ENCODE assay signal across 8 mouse cellular contexts in genomic region chr1:65179634-65180249, GRCm38 (mm10). TPM values are rescaled to one million over a fixed set of nuclear protein-coding genes. Genes with fewer than 3 reads are reported as not detected.
A peak's percentile ranks its signal among the peaks of the same experiment; 100 is the strongest.
DNase-seq lines count a peak whose midpoint lies in the region; TF ChIP-seq lines count a peak whose summit lies in the region.

No protein-coding gene starts in this region.

- H3K27ac ChIP-seq in hindbrain, embryonic 10.5 days, result peak overlapping the region; percentile 97

- H3K27me3 ChIP-seq in erythroblast, embryonic 14.5 days (ENCODE audit: control insufficient read depth), result no peaks in the 10 kb centered on the region
- H3K27me3 ChIP-seq in hindbrain, embryonic 10.5 days (ENCODE audit: insufficient read depth, poor library complexity, severe bottlenecking), result no peaks in the 10 kb centered on the region

- TF ChIP-seq CTCF in brain, embryonic 14.5 days (IDR thresholded peaks at IDR 0.05; ENCODE audit: borderline replicate concordance, extremely low read depth, insufficient read depth, insufficient read length), result peak; percentile 60; the same call in 1 of the 2 replicates

- H3K4me1 ChIP-seq in erythroblast, embryonic 14.5 days (ENCODE audit: control insufficient read depth), result peaks cover 36% of the 10 kb centered on the region
- peaks cover 27% of the 10 kb centered on the region for H3K4me1 ChIP-seq in hindbrain, embryonic 10.5 days (replicated peaks)

- H3K4me3 ChIP-seq in erythroblast, embryonic 14.5 days (replicated peaks), result peak overlapping the region; percentile 65
- H3K4me3 ChIP-seq in hindbrain, embryonic 10.5 days, result peak overlapping the region; percentile 81

- TF ChIP-seq POLR2A in brain, embryonic 14.5 days (IDR thresholded peaks at IDR 0.05; ENCODE audit: borderline replicate concordance, extremely low read depth, insufficient read depth, insufficient read length, poor library complexity, severe bottlenecking), result no peak

- WGBS in hindbrain, embryonic 10.5 days, result 5% methylated on average over 11 of the region's 11 CpGs

- no peaks in the 10 kb centered on the region for H3K36me3 ChIP-seq in erythroblast, embryonic 14.5 days (ENCODE audit: control insufficient read depth)
- H3K36me3 ChIP-seq in hindbrain, embryonic 10.5 days, result peaks cover 4% of the 10 kb centered on the region

- no peaks in the 10 kb centered on the region for H3K9me3 ChIP-seq in erythroblast, embryonic 14.5 days (ENCODE audit: control insufficient read depth, low read length)
- no peaks in the 10 kb centered on the region for H3K9me3 ChIP-seq in hindbrain, embryonic 10.5 days

- DNase-seq in adrenal gland, adult 2 months, result peak; percentile 63
- no peak for DNase-seq in adrenal gland, adult 8-10 months
- peak; percentile 88 for DNase-seq in brain, embryonic 14.5 days (ENCODE audit: low read depth)
- peak; percentile 28 for DNase-seq in hindbrain, embryonic 10.5 days (ENCODE audit: low spot score)
- peak; percentile 59 to 68 for DNase-seq in layer of hippocampus, postnatal 10 days (ENCODE audit: low spot score in 2 of 2)
- DNase-seq in lung, postnatal 36 days, result peak; percentile 93
- DNase-seq in right cerebral cortex, postnatal 14 days, result peak; percentile 45

RNA-seq across cellular contexts. Expression of gene Idh1, which starts 6.6 kb away (rescaled TPM):
- 100 to 1,000 TPM; 567 to 693 TPM for total RNA-seq in adrenal gland, adult 2 months (2021)
- 50.2 and 59.9 TPM in 2 replicates for polyA plus RNA-seq in adrenal gland, adult 2 months (2012; rRNA removed)
- total RNA-seq in adrenal gland, adult 8-10 months (2022), result 100 to 1,000 TPM; 588 to 738 (median 679) TPM
- 200 and 238 TPM in 2 replicates for polyA plus RNA-seq in brain, embryonic 14.5 days (2012; rRNA removed)
- not detected in 2 replicates for polyA plus RNA-seq in erythroblast, embryonic 14.5 days (2012)
- 279 and 332 TPM in 2 replicates for polyA plus RNA-seq in hindbrain, embryonic 10.5 days (2016; fragmentation: Nextera tagmentation; extraction: Ambion mirVana)
- total RNA-seq in layer of hippocampus, postnatal 10 days (2021), result 100 to 1,000 TPM; 133 to 146 TPM

RNA-seq across cellular contexts. Expression of gene Pikfyve, which starts 6.7 kb away (rescaled TPM):
- total RNA-seq in adrenal gland, adult 2 months (2021), result 10 to 100 TPM; 29.1 to 38.3 TPM
- polyA plus RNA-seq in adrenal gland, adult 2 months (2012; rRNA removed), result 5.7 and 8.0 TPM in 2 replicates
- total RNA-seq in adrenal gland, adult 8-10 months (2022), result 10 to 100 TPM; 36.5 to 49.2 (median 40.3) TPM
- 12.6 and 14.3 TPM in 2 replicates for polyA plus RNA-seq in brain, embryonic 14.5 days (2012; rRNA removed)
- 0.49 and 0.92 TPM in 2 replicates for polyA plus RNA-seq in erythroblast, embryonic 14.5 days (2012)
- polyA plus RNA-seq in hindbrain, embryonic 10.5 days (2016; fragmentation: Nextera tagmentation; extraction: Ambion mirVana), result 13.5 and 13.7 TPM in 2 replicates
- 10 to 100 TPM; 37.3 to 37.9 TPM for total RNA-seq in layer of hippocampus, postnatal 10 days (2021)

RNA-seq across cellular contexts. Expression of gene D630023F18Rik, which starts 56.7 kb away (rescaled TPM):
- not detected for total RNA-seq in adrenal gland, adult 2 months (2021)
- polyA plus RNA-seq in adrenal gland, adult 2 months (2012; rRNA removed), result not detected in 2 replicates
- total RNA-seq in adrenal gland, adult 8-10 months (2022), result 1 to 10 TPM in 2 of 4 experiments, not detected in 2; 3.1 to 3.4 TPM
- polyA plus RNA-seq in brain, embryonic 14.5 days (2012; rRNA removed), result 0.34 and 0.49 TPM in 2 replicates
- not detected in 2 replicates for polyA plus RNA-seq in erythroblast, embryonic 14.5 days (2012)
- polyA plus RNA-seq in hindbrain, embryonic 10.5 days (2016; fragmentation: Nextera tagmentation; extraction: Ambion mirVana), result 0.21 and 0.30 TPM in 2 replicates
- total RNA-seq in layer of hippocampus, postnatal 10 days (2021), result 10 to 100 TPM; 18.2 to 18.6 TPM

Comparison
In these comparisons a context has a peak if more than half of its experiments do, and no peak if none do; other contexts are left out.
1. RNA of gene Idh1, which starts 6.6 kb away (polyA plus RNA-seq): 279 to 332 TPM in hindbrain, embryonic 10.5 days, 200 to 238 TPM in brain, embryonic 14.5 days and 50.2 to 59.9 TPM in adrenal gland, adult 2 months; not detected in erythroblast, embryonic 14.5 days; every median in the first group is over 10 times any median in the second.